Mouse (Mus musculus): ENCODE measurements around the gene Atp5d. TPM values are rescaled to one million over a fixed set of nuclear protein-coding genes. Genes with fewer than 3 reads are reported as not detected.
A peak's percentile ranks its signal among the peaks of the same experiment; 100 is the strongest.

Gene Atp5d
- polyA plus RNA-seq, 1 experiment from 2014 or later: 481 TPM

GRCm38 (mm10) chr10:80187739-80188138 is 49.3 kb downstream of the Atp5d start:
- H3K27ac ChIP-seq (replicated peaks): no peak overlapping the region

DNA sequence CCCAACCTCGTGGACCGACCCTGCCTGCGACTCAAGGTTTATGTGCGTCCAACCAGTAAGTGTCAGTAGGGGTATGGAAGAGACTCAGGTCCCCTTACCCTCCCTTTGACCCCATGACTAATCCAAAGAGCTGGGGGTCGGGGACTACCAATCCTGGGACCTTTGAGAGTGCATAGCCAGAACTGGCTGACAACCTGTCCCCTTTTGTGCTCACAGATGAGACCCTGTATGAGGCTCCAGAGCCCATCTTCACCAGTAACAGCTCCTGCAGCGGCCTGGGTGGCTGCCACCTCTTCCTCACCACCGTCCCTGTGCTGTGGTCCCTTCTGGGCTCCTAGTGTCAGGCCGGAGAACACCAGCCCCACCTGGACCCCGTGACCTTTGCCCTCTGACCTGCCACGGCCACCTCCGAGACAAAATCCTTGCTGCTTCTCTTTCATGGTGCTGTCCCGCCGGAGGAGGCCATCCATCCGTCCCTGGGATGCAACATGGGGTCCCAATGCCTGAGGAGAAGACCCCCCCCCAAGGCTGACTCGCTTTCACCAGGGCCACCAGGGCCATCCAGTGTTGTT is 50.1 kb downstream of the Atp5d start:
- no peaks in the 10 kb centered on the region for H3K9me3 ChIP-seq
- 73% methylated on average over 15 of the region's 15 CpGs for WGBS
- H3K4me2 ChIP-seq: no peak overlapping the region
- H3K4me3 ChIP-seq: no peak overlapping the region
- peaks cover 37% of the 10 kb centered on the region for H3K4me1 ChIP-seq (replicated peaks)
- H3K27ac ChIP-seq (replicated peaks): no peak overlapping the region
- H3K27me3 ChIP-seq: no peaks in the 10 kb centered on the region; the same call in none of the 2 replicates
- H3K36me3 ChIP-seq: peaks cover 31% of the 10 kb centered on the region
- 0 out of 2 replicates have a peak overlapping the region, but pooled peaks have one; percentile 23 for H3K9ac ChIP-seq
- ATAC-seq (ENCODE audit: low read depth): no peak

More at GRCm38 (mm10) chr10:80187739-80188138, 49.3 kb downstream of the Atp5d start:
- WGBS: 87% methylated on average over 10 of the region's 10 CpGs
- H3K36me3 ChIP-seq: peaks cover 35% of the 10 kb centered on the region
- no peaks in the 10 kb centered on the region for H3K9me3 ChIP-seq
- H3K4me1 ChIP-seq (replicated peaks): peaks cover 37% of the 10 kb centered on the region
- H3K4me2 ChIP-seq: no peak overlapping the region
- H3K9ac ChIP-seq: no peak overlapping the region
- ATAC-seq (ENCODE audit: low read depth): no peak
- no peak overlapping the region for H3K4me3 ChIP-seq
- no peaks in the 10 kb centered on the region; the same call in none of the 2 replicates for H3K27me3 ChIP-seq

DNA sequence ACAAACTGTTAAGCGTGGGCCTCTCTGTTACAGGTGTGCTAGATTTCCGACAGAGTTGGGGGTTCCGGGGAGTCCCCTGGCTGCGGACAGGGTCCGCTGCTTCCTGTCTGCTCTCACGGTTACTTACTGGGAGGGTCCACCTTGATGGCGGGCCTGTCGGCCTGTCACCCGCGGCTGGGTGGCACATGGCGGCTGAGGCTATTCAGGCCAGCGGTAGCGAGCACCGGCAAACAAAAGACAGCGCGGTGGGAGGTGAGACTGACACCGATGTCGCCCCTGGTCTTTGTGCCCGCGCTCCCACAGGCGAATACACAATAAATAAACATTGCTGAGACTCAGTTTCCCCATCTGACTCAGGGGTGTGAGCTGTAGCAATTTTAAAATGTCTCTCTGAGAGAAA is 51.6 kb downstream of the Atp5d start:
- no peaks in the 10 kb centered on the region for H3K9me3 ChIP-seq
- H3K36me3 ChIP-seq: peaks cover 27% of the 10 kb centered on the region
- H3K27me3 ChIP-seq: no peaks in the 10 kb centered on the region; the same call in none of the 2 replicates
- peak overlapping the region; percentile 41 for H3K4me3 ChIP-seq
- H3K9ac ChIP-seq: peak overlapping the region; percentile 78
- H3K4me2 ChIP-seq: peak overlapping the region; percentile 65
- peak overlapping the region; percentile 82 for H3K27ac ChIP-seq (replicated peaks)
- peak; percentile 10; the same call in 1 of the 2 replicates for ATAC-seq (ENCODE audit: low read depth)
- 1% methylated on average over 21 of the region's 21 CpGs for WGBS
- peaks cover 40% of the 10 kb centered on the region for H3K4me1 ChIP-seq (replicated peaks)

DNA sequence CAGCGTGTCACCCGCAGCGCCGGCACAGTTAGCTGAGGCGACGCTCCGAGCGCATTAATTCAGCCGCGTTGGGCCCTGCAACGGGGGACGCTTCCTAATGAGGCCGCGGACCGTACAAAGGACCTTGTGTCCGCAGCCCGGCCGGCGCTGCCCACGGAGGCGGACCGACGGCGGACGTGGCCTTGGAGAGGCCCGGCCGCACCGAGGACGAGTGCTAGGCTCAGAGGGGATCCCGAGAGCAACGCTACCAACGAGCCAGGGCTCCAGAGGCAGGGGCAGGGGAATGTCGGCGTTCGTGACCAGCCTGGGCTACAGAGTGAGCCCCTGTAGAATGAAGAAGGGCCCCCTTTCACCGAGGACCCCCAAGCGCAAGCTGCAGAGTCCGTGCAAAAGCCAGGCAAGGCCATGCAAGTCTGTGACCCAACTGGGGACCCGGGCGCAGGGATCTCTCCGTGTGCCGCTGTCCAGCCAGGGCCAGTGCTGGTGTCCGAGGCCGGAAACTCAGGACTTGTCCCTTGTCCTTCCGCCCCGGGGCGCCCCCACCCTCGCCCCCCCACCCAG is 52.1 kb downstream of the Atp5d start:
- H3K4me3 ChIP-seq: peak overlapping the region; percentile 41

DNA sequence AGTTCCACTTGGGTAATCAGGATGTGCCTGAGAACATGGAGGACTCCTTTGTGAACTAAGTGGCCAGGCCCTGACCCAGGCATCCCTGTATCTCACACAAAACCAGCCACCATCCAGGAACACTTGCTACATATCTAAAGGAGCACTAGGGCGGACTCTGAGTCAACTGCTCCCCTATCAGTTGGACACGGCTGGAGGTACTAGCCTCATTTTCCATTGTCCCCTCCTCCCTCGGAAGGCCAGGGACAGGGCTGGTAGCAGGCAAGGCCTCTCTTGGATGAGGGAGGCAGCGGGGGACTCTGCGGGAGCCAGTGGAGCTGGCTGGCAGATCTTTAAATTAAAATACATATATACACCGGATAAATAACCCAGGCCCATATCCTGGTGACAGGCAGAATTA is 55.5 kb downstream of the Atp5d start:
- 0 out of 2 replicates have a peak overlapping the region, but pooled peaks have one; percentile 26 for H3K9ac ChIP-seq
- no peak overlapping the region for H3K4me2 ChIP-seq
- peaks cover 25% of the 10 kb centered on the region for H3K4me1 ChIP-seq (replicated peaks)
- 71% methylated on average over 6 of the region's 6 CpGs for WGBS
- H3K4me3 ChIP-seq: no peak overlapping the region
- H3K9me3 ChIP-seq: no peaks in the 10 kb centered on the region
- H3K27me3 ChIP-seq: no peaks in the 10 kb centered on the region; the same call in 1 of the 2 replicates
- ATAC-seq (ENCODE audit: low read depth): no peak
- no peak overlapping the region for H3K27ac ChIP-seq (replicated peaks)
- peaks cover 3% of the 10 kb centered on the region for H3K36me3 ChIP-seq

More for the DNA sequence above, 52.1 kb downstream of the Atp5d start:
- peak overlapping the region; percentile 78 for H3K9ac ChIP-seq
- H3K27ac ChIP-seq (replicated peaks): peak overlapping the region; percentile 82
- peak; percentile 41 for ATAC-seq (ENCODE audit: low read depth)
- peaks cover 34% of the 10 kb centered on the region for H3K4me1 ChIP-seq (replicated peaks)
- no peaks in the 10 kb centered on the region for H3K9me3 ChIP-seq
- WGBS: under 1% methylated on average over 47 of the region's 48 CpGs
- no peaks in the 10 kb centered on the region; the same call in none of the 2 replicates for H3K27me3 ChIP-seq
- H3K4me2 ChIP-seq: peak overlapping the region; percentile 65
- peaks cover 27% of the 10 kb centered on the region for H3K36me3 ChIP-seq

DNA sequence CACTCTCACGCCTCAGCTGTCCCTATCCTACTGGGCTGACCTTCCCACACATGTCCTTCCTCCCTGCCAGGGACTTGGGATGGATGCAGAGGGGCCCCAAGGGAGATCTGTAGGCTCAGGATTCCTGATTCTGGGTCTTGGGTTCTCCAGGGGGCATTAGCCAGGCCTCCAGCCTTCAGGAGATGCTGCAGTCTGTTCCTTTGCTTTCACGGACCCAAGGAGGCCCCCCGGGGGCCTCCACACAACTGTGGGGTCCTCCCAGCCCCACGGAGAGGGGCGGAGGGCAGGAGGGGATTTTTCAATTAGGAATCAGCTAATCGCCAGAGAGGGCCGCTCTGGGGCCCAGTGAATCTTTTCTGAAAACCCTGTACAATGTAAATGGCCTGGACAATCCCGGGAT is 56.0 kb downstream of the Atp5d start:
- no peaks in the 10 kb centered on the region; the same call in 1 of the 2 replicates for H3K27me3 ChIP-seq
- H3K4me2 ChIP-seq: no peak overlapping the region
- peaks cover 21% of the 10 kb centered on the region for H3K4me1 ChIP-seq (replicated peaks)
- H3K4me3 ChIP-seq: no peak overlapping the region
- 0 out of 2 replicates have a peak overlapping the region, but pooled peaks have one; percentile 26 for H3K9ac ChIP-seq
- 52% methylated on average over 8 of the region's 8 CpGs for WGBS
- no peaks in the 10 kb centered on the region for H3K36me3 ChIP-seq
- no peak overlapping the region for H3K27ac ChIP-seq (replicated peaks)
- no peaks in the 10 kb centered on the region for H3K9me3 ChIP-seq
- ATAC-seq (ENCODE audit: low read depth): no peak

Other genes starting within 250 kb of the Atp5d start
- gene Cfd, start 247.8 kb upstream of the Atp5d start, polyA plus RNA-seq (2015; fragmentation: Nextera tagmentation; extraction: Ambion mirVana): not detected in 2 replicates
- 47.4 and 49.0 TPM in 2 replicates for gene Med16, start 229.7 kb upstream of the Atp5d start, polyA plus RNA-seq (2015; fragmentation: Nextera tagmentation; extraction: Ambion mirVana)
- gene Gm26602, start 227.8 kb upstream of the Atp5d start, polyA plus RNA-seq (2015; fragmentation: Nextera tagmentation; extraction: Ambion mirVana): 40.5 and 48.8 TPM in 2 replicates
- 2.1 and 2.4 TPM in 2 replicates for gene Kiss1r, start 221.7 kb upstream of the Atp5d start, polyA plus RNA-seq (2015; fragmentation: Nextera tagmentation; extraction: Ambion mirVana)
- gene R3hdm4, start 217.4 kb upstream of the Atp5d start, polyA plus RNA-seq (2015; fragmentation: Nextera tagmentation; extraction: Ambion mirVana): 237 and 249 TPM in 2 replicates
- 3.4 and 5.4 TPM in 2 replicates for gene Arid3a, start 211.6 kb upstream of the Atp5d start, polyA plus RNA-seq (2015; fragmentation: Nextera tagmentation; extraction: Ambion mirVana)
- 67.0 and 85.7 TPM in 2 replicates for gene Wdr18, start 178.5 kb upstream of the Atp5d start, polyA plus RNA-seq (2015; fragmentation: Nextera tagmentation; extraction: Ambion mirVana)
- gene Grin3b, start 167.9 kb upstream of the Atp5d start, polyA plus RNA-seq (2015; fragmentation: Nextera tagmentation; extraction: Ambion mirVana): 0.58 and 0.61 TPM in 2 replicates
- gene Tmem259, start 154.3 kb upstream of the Atp5d start, polyA plus RNA-seq (2015; fragmentation: Nextera tagmentation; extraction: Ambion mirVana): 21.0 and 21.4 TPM in 2 replicates
- gene Cnn2, start 150.0 kb upstream of the Atp5d start, polyA plus RNA-seq (2015; fragmentation: Nextera tagmentation; extraction: Ambion mirVana): 55.6 and 56.2 TPM in 2 replicates
- gene Abca7, start 142.1 kb upstream of the Atp5d start, polyA plus RNA-seq (2015; fragmentation: Nextera tagmentation; extraction: Ambion mirVana): 7.7 and 8.1 TPM in 2 replicates
- 2.4 and 2.9 TPM in 2 replicates for gene Arhgap45, start 122.0 kb upstream of the Atp5d start, polyA plus RNA-seq (2015; fragmentation: Nextera tagmentation; extraction: Ambion mirVana)
- 141 and 153 TPM in 2 replicates for gene Polr2e, start 98.8 kb upstream of the Atp5d start, polyA plus RNA-seq (2015; fragmentation: Nextera tagmentation; extraction: Ambion mirVana)
- gene Gpx4, start 91.5 kb upstream of the Atp5d start, polyA plus RNA-seq (2015; fragmentation: Nextera tagmentation; extraction: Ambion mirVana): 505 and 556 TPM in 2 replicates
- gene Sbno2, start 33.1 kb upstream of the Atp5d start, polyA plus RNA-seq (2015; fragmentation: Nextera tagmentation; extraction: Ambion mirVana): 12.9 and 13.0 TPM in 2 replicates
- 13.3 and 16.8 TPM in 2 replicates for gene Stk11, start 22.8 kb upstream of the Atp5d start, polyA plus RNA-seq (2015; fragmentation: Nextera tagmentation; extraction: Ambion mirVana)
- gene Cbarp, start 2.2 kb downstream of the Atp5d start, polyA plus RNA-seq (2015; fragmentation: Nextera tagmentation; extraction: Ambion mirVana): 53.9 and 55.1 TPM in 2 replicates
- 31.0 and 35.8 TPM in 2 replicates for gene Midn, start 9.6 kb downstream of the Atp5d start, polyA plus RNA-seq (2015; fragmentation: Nextera tagmentation; extraction: Ambion mirVana)
- 325 and 351 TPM in 2 replicates for gene Cirbp, start 27.4 kb downstream of the Atp5d start, polyA plus RNA-seq (2015; fragmentation: Nextera tagmentation; extraction: Ambion mirVana)
- 11.4 and 16.3 TPM in 2 replicates for gene 1600002K03Rik, start 34.3 kb downstream of the Atp5d start, polyA plus RNA-seq (2015; fragmentation: Nextera tagmentation; extraction: Ambion mirVana)
- 34.0 and 34.8 TPM in 2 replicates for gene Efna2, start 40.9 kb downstream of the Atp5d start, polyA plus RNA-seq (2015; fragmentation: Nextera tagmentation; extraction: Ambion mirVana)
- gene Mum1, start 87.8 kb downstream of the Atp5d start, polyA plus RNA-seq (2015; fragmentation: Nextera tagmentation; extraction: Ambion mirVana): 46.5 and 60.7 TPM in 2 replicates
- 250 and 275 TPM in 2 replicates for gene Ndufs7, start 110.5 kb downstream of the Atp5d start, polyA plus RNA-seq (2015; fragmentation: Nextera tagmentation; extraction: Ambion mirVana)
- 31.2 and 33.0 TPM in 2 replicates for gene Gamt, start 122.4 kb downstream of the Atp5d start, polyA plus RNA-seq (2015; fragmentation: Nextera tagmentation; extraction: Ambion mirVana)
- 59.8 and 66.5 TPM in 2 replicates for gene Dazap1, start 122.9 kb downstream of the Atp5d start, polyA plus RNA-seq (2015; fragmentation: Nextera tagmentation; extraction: Ambion mirVana)
- gene Rps15, start 153.8 kb downstream of the Atp5d start, polyA plus RNA-seq (2015; fragmentation: Nextera tagmentation; extraction: Ambion mirVana): 573 and 601 TPM in 2 replicates
- 153 and 156 TPM in 2 replicates for gene Apc2, start 157.3 kb downstream of the Atp5d start, polyA plus RNA-seq (2015; fragmentation: Nextera tagmentation; extraction: Ambion mirVana)
- 27.9 and 30.7 TPM in 2 replicates for gene 2310011J03Rik, start 181.9 kb downstream of the Atp5d start, polyA plus RNA-seq (2015; fragmentation: Nextera tagmentation; extraction: Ambion mirVana)
- 2.9 and 3.6 TPM in 2 replicates for gene Pcsk4, start 190.9 kb downstream of the Atp5d start, polyA plus RNA-seq (2015; fragmentation: Nextera tagmentation; extraction: Ambion mirVana)
- 3.3 and 4.5 TPM in 2 replicates for gene Reep6, start 191.3 kb downstream of the Atp5d start, polyA plus RNA-seq (2015; fragmentation: Nextera tagmentation; extraction: Ambion mirVana)
- 1.6 and 1.8 TPM in 2 replicates for gene Adamtsl5, start 209.8 kb downstream of the Atp5d start, polyA plus RNA-seq (2015; fragmentation: Nextera tagmentation; extraction: Ambion mirVana)
- 1.0 and 1.5 TPM in 2 replicates for gene Plk5, start 217.8 kb downstream of the Atp5d start, polyA plus RNA-seq (2015; fragmentation: Nextera tagmentation; extraction: Ambion mirVana)
- gene Mex3d, start 249.0 kb downstream of the Atp5d start, polyA plus RNA-seq (2015; fragmentation: Nextera tagmentation; extraction: Ambion mirVana): 15.6 and 16.7 TPM in 2 replicates